Mouse (Mus musculus) G1E (cell line): ENCODE data around the gene 2010300C02Rik.

ENCODE experiments used
- CTCF ChIP-seq: IDR thresholded peaks from 2 replicates; pipeline ENCODE4 v1.5.1; 2012; ENCODE audit warnings: low read depth, low read length, inconsistent platforms, mixed read lengths
- GATA1 ChIP-seq: IDR thresholded peaks from 2 replicates; pipeline ENCODE4 v1.6.1; 2012; ENCODE audit warnings: borderline replicate concordance, low read length, inconsistent platforms, mixed read lengths
- GATA2 ChIP-seq: IDR thresholded peaks from 2 replicates; pipeline ENCODE4 v1.6.1; 2012; ENCODE audit warnings: low read depth, low read length, inconsistent platforms, borderline replicate concordance
- POLR2AphosphoS5 ChIP-seq: IDR thresholded peaks from 2 replicates; pipeline ENCODE4 v1.6.1; 2012; ENCODE audit warnings: low read depth, low read length, inconsistent platforms; ENCODE audit not compliant: insufficient replicate concordance

- TF ChIP-seq CTCF (no peak), GATA1 (no peak), GATA2 (no peak), POLR2AphosphoS5 (no peak)
These were observed at the start of gene 2010300C02Rik for GRCm38 (mm10) chr1:37719761-37720640.
